Mouse (Mus musculus) spleen, postnatal 0 days (tissue): ENCODE results near the gene BC035044. TPM values are rescaled to one million over a fixed set of nuclear protein-coding genes. Genes with fewer than 3 reads are reported as not detected.

ENCODE experiments used
- polyA plus RNA-seq: library from polyadenylated mRNA; unstranded; fragments of >200 nt; fragmentation: Nextera tagmentation; extraction: Ambion mirVana; gene quantifications from 2 replicates; pipeline ENCODE4 v1.2.1, GENCODE M21; 2015

BC035044 gene
- polyA plus RNA-seq, result 14.3 and 21.0 TPM in 2 replicates

GRCm38 (mm10) chr6:128890948-128891355, at the start of gene BC035044:
Gene BC035044 (minus strand): TSS chr6:128891126.

GRCm38 (mm10) chr6:128934081-128934480, 43.2 kb upstream of the BC035044 start, which contains the start of gene Clec2g:
Gene Clec2g (plus strand): TSS chr6:128934381.

GRCm38 (mm10) chr6:128887091-128887790, 3.7 kb downstream of the BC035044 start, which contains the start of gene Clec2i:
Gene Clec2i (plus strand): TSS chr6:128887588.

GRCm38 (mm10) chr6:128826132-128826531, 64.8 kb downstream of the BC035044 start, which contains the start of the genes Gm44511 and Klrb1b:
Gene Gm44511 (minus strand): TSS chr6:128826315.
Gene Klrb1b (minus strand): TSS chr6:128826331.

Other genes starting within 250 kb of the BC035044 start
- not detected in 2 replicates for gene Clec2h, start 228.7 kb downstream of the BC035044 start, polyA plus RNA-seq
- 0.17 and 0.22 TPM in 2 replicates for gene Klrb1, start 168.1 kb downstream of the BC035044 start, polyA plus RNA-seq
- 1.7 and 2.1 TPM in 2 replicates for gene Klrb1c, start 101.9 kb downstream of the BC035044 start, polyA plus RNA-seq
- gene Gm44511, start 64.8 kb downstream of the BC035044 start, polyA plus RNA-seq, result 1.1 TPM in 1 of 2 replicates, not detected in the other
- 1.2 and 1.7 TPM in 2 replicates for gene Klrb1b, start 64.8 kb downstream of the BC035044 start, polyA plus RNA-seq
- gene Clec2i, start 3.5 kb downstream of the BC035044 start, polyA plus RNA-seq, result 0.72 and 1.2 TPM in 2 replicates
- gene Clec2g, start 43.3 kb upstream of the BC035044 start, polyA plus RNA-seq, result 0.06 TPM in 1 of 2 replicates, not detected in the other
- 1.3 and 1.7 TPM in 2 replicates for gene Klrb1f, start 154.8 kb upstream of the BC035044 start, polyA plus RNA-seq
- not detected in 2 replicates for gene Clec2e, start 209.8 kb upstream of the BC035044 start, polyA plus RNA-seq